Mouse (Mus musculus): Measurements from ENCODE around the gene Bpnt1. TPM values are rescaled to one million over a fixed set of nuclear protein-coding genes. Genes with fewer than 3 reads are reported as not detected.

Gene Bpnt1
- total RNA-seq, 2 experiments from 2014 or later = 12.1 to 16.8 TPM

DNA sequence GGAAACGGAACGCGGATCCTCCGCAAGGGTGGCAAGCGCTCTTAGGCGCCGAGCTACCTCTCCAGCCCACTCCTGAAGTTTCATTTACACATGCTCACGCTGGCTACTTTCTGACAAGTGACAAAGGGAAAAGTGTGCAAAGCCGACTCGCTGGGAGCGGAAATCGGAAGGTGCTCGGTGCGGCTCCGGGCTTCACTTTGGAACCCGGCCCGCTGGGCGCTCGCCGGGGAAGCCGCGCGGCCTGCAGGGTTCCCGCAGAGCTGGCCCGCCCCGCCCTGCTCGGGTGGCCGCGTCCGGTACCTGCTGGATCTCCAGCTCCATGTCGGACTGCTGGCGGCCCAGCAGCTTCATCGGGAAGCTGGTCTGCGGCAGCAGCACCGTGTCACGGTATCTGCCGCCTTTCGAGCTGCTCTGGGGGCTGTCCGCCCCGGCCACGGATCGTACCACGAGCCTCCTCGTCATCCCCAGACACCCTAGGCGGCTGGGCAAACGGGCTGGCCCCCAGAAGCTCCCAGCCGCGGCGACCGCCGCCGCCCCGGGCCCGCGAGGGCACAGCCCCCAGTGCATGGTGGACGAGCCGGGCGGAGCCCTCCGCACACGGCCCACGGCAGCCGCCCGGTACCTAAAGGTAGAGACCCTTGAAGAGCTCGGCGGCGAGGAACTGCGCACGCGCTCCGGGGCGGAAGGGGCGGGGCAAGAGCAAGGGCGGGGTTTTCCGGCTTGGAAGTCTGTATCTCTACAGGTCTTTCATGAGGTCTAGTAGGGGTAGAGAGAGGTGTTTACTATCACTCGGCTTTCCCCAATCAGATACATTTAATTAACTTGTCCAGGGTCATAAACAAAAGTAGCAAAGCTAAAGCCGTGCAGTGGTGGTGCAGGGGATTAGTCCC is 3.0 kb upstream of the Bpnt1 start, which contains the start of gene Iars2:
Gene Iars2 (minus strand): TSS at position 676 of the 890 bp plus-strand sequence.
- intact Hi-C loops (cut with DNase I; ENCODE audit: low total_unique reads) = no loop called here
- DNase-seq = peak; percentile 88

- DNase-seq = no peak
- intact Hi-C loops (cut with DNase I; ENCODE audit: low total_unique reads) = no loop called here
These were observed 2.1 kb upstream of the Bpnt1 start for GRCm38 (mm10) chr1:185329851-185330250.

GRCm38 (mm10) chr1:185331364-185331763 is 585 bp upstream of the Bpnt1 start:
- no peak for DNase-seq
- intact Hi-C loops (cut with DNase I; ENCODE audit: low total_unique reads) = no loop called here

DNA sequence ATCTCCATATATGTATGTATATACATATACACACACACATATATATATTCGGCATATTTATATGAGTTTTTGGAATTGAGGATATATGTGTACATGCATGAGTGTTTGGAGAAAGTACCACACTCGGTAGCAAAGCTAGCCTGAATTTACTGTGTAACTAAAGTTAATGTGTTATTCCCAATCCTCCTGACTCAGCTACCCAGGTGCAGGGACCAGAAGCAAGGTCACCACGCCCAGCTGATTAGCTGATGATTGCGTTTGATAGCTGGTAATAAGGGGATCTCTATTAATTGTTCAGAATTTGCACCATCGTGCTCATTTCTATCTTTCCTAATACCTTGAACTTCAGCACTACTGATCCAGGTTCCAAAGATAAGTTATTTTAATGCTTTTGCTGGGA is 1.7 kb downstream of the Bpnt1 start:
- intact Hi-C loops (cut with DNase I; ENCODE audit: low total_unique reads) = no loop called here
- no peak for DNase-seq

GRCm38 (mm10) chr1:185334136-185334535 is 2.2 kb downstream of the Bpnt1 start:
- DNase-seq = no peak
- intact Hi-C loops (cut with DNase I; ENCODE audit: low total_unique reads) = no loop called here

DNA sequence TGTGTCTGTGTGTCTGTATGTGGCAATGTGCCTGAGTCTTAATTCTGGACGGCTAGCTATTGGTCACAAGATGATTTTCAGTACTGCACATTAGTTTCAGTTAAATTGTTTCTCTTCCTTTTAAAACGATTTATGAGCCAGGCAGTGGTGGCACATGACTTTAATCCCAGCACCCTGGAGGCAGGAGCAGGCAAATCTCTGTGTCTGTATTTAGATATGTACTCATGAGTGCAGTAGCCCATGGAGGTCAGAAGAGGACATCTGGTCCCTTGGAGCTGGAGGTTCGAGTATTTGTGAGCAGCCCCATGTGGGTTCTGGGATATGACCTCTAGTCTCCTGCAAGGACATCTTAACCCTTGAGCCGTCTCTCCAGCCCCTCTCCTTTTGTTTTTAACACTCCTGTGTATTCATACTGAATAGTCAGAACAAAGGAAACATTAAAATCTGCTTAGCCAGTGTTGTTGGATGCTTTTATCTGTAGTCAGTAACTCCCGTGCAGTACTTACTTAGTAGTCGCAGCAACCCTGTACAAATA is 3.3 kb downstream of the Bpnt1 start:
- intact Hi-C loops (cut with DNase I; ENCODE audit: low total_unique reads) = no loop called here
- no peak for DNase-seq

DNA sequence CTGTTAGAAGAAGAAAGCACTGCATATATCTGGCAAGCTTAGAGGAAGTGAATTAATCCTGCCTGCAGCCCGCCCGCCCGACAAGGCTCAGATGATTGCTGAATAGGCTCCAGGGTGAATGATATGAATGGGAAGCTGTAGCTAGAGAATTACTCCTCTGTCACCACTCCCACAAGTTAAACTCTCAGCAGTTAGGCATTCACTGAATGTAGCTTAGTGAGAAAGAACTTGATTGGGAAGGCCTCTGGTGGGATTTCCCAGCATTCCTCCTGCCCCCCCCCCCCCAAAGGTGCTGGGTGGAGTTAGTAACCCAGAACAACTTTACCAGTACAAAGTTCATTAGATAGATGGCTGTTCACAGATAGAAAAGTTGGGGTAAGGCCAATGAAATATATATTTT is 4.6 kb downstream of the Bpnt1 start:
- DNase-seq = no peak
- intact Hi-C loops (cut with DNase I; ENCODE audit: low total_unique reads) = no loop called here

GRCm38 (mm10) chr1:185342441-185342840 is 10.5 kb downstream of the Bpnt1 start:
- DNase-seq = no peak
- intact Hi-C loops (cut with DNase I; ENCODE audit: low total_unique reads) = no loop called here

GRCm38 (mm10) chr1:185343422-185343821 is 11.5 kb downstream of the Bpnt1 start:
- no peak for DNase-seq
- intact Hi-C loops (cut with DNase I; ENCODE audit: low total_unique reads) = no loop called here

GRCm38 (mm10) chr1:185346188-185346587 is 14.2 kb downstream of the Bpnt1 start:
- intact Hi-C loops (cut with DNase I; ENCODE audit: low total_unique reads) = no loop called here
- no peak for DNase-seq

DNA sequence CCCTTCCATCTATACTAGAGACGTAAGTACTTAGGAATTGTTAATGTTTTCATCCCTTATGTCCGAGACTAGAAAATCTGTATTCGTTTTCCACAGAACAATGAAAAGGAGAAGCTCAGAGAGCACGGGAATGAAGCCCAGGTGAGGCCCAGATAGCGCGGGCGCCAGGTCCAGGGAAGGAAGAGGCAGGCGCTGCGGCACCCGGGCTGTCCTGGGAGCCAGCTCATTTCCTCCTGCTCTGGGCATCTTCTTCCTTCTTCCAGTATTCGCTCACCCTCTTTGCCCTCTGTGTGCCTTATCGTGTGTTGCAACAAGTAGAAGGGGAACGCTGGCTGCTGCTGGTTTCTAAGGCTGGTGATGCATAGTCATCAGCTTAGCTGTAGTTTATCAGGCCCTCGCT is 17.8 kb downstream of the Bpnt1 start:
- intact Hi-C loops (cut with DNase I; ENCODE audit: low total_unique reads) = no loop called here

DNA sequence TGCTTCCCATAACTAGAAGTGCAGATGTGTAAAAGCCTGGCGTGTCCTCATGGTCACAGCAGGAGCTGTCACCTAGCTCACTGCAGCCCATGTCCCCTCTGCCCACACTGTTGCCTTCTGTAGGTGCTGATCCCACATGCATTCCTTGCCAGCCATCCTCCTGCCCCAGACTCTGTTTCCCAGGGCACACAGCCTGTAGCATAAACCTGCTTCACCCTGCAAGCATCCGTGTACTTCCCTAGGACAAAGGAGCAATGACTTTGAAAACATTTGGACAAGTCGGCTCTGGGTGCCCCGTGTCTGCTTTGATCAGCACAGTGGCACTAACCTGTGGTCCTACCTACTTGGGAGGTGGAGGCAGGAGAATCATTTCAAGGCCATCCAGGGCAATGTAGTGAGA is 18.7 kb downstream of the Bpnt1 start:
- intact Hi-C loops (cut with DNase I; ENCODE audit: low total_unique reads) = no loop called here
- DNase-seq = no peak

More for the DNA sequence above, 17.8 kb downstream of the Bpnt1 start:
- DNase-seq = no peak

DNA sequence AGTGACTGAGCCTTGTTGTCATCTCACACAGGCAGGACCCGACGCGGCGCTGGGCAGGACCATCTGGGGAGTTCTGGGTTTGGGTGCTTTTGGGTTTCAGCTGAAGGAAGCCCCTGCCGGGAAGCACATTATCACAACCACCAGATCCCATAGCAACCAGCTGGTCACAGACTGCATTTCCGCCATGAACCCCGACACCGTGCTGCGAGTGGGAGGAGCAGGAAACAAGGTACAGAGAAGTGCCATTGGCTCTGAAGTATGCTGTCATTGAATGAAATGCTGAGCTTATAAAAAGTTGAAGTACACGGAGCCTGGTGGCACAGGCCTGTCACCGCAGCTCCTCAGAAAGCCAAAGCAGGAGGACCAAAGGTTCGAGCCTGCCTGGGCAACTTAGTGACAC is 20.2 kb downstream of the Bpnt1 start:
- DNase-seq = no peak
- intact Hi-C loops (cut with DNase I; ENCODE audit: low total_unique reads) = no loop called here

DNA sequence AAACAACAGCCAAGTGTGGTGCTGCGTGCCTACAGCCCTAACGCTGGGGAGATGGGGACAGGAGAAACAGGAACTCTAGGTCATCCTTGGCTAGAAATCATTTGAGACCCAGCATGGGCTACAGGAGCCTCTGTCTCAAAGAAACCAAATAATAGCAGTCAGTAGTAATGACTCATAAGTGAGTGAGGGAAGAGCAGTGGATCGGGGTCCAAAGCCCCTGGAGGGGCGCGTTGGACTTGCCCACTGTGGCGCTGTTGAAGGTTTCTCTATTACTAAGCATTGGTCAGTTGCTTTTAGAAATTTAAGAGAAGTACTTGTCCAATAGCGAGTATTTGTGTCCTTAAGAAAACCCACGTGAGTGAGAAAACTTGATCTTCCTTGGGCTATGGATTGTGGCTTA is 21.4 kb downstream of the Bpnt1 start:
- DNase-seq = no peak
- intact Hi-C loops (cut with DNase I; ENCODE audit: low total_unique reads) = no loop called here

- intact Hi-C loops (cut with DNase I; ENCODE audit: low total_unique reads) = no loop called here
- DNase-seq = no peak
These were observed 22.8 kb downstream of the Bpnt1 start for GRCm38 (mm10) chr1:185354731-185355130.

DNA sequence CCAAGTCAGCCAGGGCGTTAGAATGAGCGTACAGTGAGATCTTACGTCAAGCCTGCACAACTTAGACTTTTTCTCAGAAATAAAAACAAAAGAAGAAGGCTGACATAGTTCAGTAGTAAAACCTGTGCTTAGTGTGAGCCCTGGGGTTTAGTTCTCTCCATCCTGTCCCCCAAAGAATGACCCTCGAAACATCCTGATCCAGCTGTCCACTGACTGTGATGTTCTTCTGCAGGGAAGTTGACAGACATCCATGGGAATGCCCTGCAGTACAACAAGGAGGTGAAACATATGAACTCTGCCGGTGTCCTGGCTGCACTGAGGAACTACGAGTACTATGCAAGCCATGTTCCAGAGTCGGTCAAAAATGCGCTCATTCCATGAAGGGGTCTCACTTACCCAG is 24.3 kb downstream of the Bpnt1 start:
- intact Hi-C loops (cut with DNase I; ENCODE audit: low total_unique reads) = no loop called here
- no peak for DNase-seq

GRCm38 (mm10) chr1:185358211-185358610 is 26.3 kb downstream of the Bpnt1 start:
- intact Hi-C loops (cut with DNase I; ENCODE audit: low total_unique reads) = no loop called here
- no peak for DNase-seq

DNA sequence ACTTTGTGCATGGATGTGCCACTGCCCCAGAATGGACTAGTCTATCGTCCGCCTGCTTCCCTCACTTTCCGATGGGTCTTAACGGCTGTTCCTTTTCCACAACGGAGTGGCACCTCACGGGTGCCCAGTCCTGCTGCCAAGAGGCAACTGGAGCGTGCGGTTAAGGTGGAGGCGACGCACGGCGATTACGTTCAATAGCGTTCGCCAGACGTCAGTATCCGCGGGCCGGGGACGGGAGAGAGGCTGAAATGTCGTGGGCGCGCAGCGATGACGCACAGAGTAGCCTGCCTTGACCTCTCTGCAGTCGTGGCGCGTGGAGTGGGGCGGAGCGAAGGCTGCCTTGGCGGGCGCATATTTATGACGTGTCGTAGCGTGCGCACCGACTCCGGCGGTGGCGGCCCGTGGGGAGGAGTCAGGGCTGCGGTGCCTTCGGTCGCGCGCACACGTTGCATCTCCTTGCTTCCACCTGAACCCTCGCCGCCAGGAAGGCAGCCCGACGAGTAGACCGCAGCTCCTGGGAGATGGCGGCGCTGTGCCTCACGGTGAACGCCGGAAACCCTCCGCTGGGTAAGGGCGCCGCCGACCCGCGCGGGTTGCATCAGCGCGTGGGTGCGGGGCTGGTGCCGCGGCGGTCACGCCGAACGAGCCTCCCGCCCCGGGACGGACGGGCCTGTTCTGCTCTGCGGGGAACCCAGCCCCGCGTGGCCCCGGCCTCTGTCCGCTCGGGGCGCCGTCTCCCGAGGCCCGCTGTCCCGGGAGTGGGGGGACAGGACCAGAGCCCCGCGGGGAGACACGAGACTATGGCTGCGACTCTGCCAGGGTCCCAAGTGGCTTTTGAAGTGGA is 30.9 kb downstream of the Bpnt1 start, which contains the start of gene Eprs:
Gene Eprs (plus strand): TSS at position 368 of the 844 bp plus-strand sequence.
- intact Hi-C loops (cut with DNase I; ENCODE audit: low total_unique reads) = no loop called here
- DNase-seq = peak; percentile 99

DNA sequence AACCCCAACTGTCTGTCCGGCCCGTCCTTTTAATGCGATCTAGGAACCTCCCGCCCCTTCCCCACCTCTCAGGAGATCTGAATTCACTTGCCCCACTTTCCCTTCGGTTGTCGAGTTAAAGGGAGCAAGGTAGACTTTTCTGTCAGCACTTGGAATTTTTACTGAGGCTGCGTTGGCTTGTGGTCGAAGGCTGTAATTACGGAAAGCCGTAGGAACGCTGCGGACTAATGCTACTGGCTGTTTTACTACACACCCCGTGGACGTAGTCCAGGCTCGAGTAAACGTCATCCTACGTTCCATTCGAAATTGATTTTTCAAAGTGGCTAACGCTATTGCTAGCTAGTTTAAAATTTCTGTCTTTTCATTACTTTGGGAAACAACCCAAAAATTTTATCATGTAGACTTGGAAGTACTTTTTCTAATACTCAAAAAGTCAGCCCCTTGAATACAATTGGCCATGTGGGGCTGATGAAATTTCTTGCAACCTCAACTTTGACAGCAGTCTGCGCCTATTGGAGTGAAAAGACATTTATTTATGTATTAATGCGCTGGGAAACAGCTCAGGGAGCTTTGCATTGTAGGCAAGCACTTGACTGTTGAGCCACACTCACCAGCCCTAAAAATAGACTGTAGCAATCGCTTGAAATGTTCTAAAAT is 31.7 kb downstream of the Bpnt1 start:
- peak; percentile 58 for DNase-seq
- intact Hi-C loops (cut with DNase I; ENCODE audit: low total_unique reads) = no loop called here

DNA sequence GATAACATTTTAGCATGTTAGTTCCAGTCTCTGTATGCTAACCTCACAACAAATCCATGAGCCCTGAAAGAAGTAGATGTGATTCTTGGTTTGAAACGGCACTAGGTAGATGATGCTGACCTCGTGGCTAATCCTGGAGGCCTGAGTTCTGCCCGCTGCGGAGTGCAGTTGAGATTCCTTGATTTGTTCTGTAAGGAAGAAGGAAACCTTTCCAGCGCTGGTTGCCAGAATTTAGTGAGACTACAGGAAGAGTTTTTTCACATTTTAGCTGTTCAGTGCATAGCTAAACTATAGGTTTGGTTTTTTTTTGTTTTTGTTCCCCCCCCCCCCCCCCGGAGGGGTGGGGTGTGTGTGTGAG is 32.2 kb downstream of the Bpnt1 start:
- intact Hi-C loops (cut with DNase I; ENCODE audit: low total_unique reads) = no loop called here
- no peak for DNase-seq
